Mouse (Mus musculus): ENCODE data around the gene Icam2. TPM values are rescaled to one million over a fixed set of nuclear protein-coding genes. Genes with fewer than 3 reads are reported as not detected.
A peak's percentile ranks its signal among the peaks of the same experiment; 100 is the strongest.

The Icam2 gene
- total and polyA plus RNA-seq, 3 experiments, result 15.3 to 40.1 (median 26.7) TPM

- TF ChIP-seq CHD1 (IDR thresholded peaks at IDR 0.05; ENCODE audit: low read depth, low read length) (peak; percentile 99), MEF2A (IDR thresholded peaks at IDR 0.05; ENCODE audit: borderline replicate concordance, low read depth, low read length) (peak; percentile 83), USF1 (IDR thresholded peaks at IDR 0.05; ENCODE audit: low read depth, low read length) (no peak), RCOR1 (conservative IDR thresholded peaks at IDR 0.05; ENCODE audit: low read depth, low read length) (peak; percentile 81; the same call in 1 of the 2 replicates), SIN3A (IDR thresholded peaks at IDR 0.05; ENCODE audit: low read length) (peak; percentile 84; the same call in 1 of the 2 replicates), ETS1 (conservative IDR thresholded peaks at IDR 0.05; ENCODE audit: low read depth, low read length) (peak; percentile 90), MAX (IDR thresholded peaks at IDR 0.05; ENCODE audit: low read length) (peak; percentile 80), MXI1 (IDR thresholded peaks at IDR 0.05; ENCODE audit: low read depth, low read length) (peak; percentile 95), CHD2 (IDR thresholded peaks at IDR 0.05; ENCODE audit: low read length) (peak; percentile 41; the same call in 1 of the 2 replicates), E2F4 (IDR thresholded peaks at IDR 0.05; ENCODE audit: insufficient replicate concordance, low read depth, low read length) (no peak)
These were observed 28.5 kb upstream of the Icam2 start (continued) for GRCm38 (mm10) chr11:106416331-106416730.

GRCm38 (mm10) chr11:106412641-106413360, 24.9 kb upstream of the Icam2 start:
- dilution Hi-C loops (cut with MboI; ENCODE audit: extremely low pct_ligation_motif_present, extremely low pct_unique_long_range_greater_than_20kb, low sequenced_read_pairs), result no loop called here
- peaks cover 3% of the 10 kb centered on the region; the same call in 1 of the 2 replicates for H3K79me2 ChIP-seq (replicated peaks; ENCODE audit: control insufficient read depth, extremely low read depth, insufficient read depth, poor library complexity, severe bottlenecking)
- no peak overlapping the region for H3K4me3 ChIP-seq (replicated peaks in 1 of 3; ENCODE audit: low read depth in 2 of 3, low read length in 2 of 3, poor library complexity in 1 of 3)
- H3K9ac ChIP-seq (ENCODE audit: insufficient read depth, low read depth), result no peak overlapping the region
- H3K36me3 ChIP-seq (replicated peaks in 1 of 2; ENCODE audit: control insufficient read depth in 1 of 2, insufficient read depth in 1 of 2, low read length in 1 of 2), result peaks cover 72 to 82% of the 10 kb centered on the region in 2 experiments
- H3K9me3 ChIP-seq (replicated peaks; ENCODE audit: low read length), result no peaks in the 10 kb centered on the region
- no peaks in the 10 kb centered on the region for H3K27me3 ChIP-seq (replicated peaks)
- in situ Hi-C loops (cut with MboI; ENCODE audit: low pct_ligation_motif_present, low pct_unique_long_range_greater_than_20kb, low sequenced_read_pairs), result no loop called here
- H3K4me2 ChIP-seq (ENCODE audit: insufficient read depth, low read depth, poor library complexity, severe bottlenecking), result no peak overlapping the region
- H3K27ac ChIP-seq (ENCODE audit: insufficient read depth, low read depth), result no peak overlapping the region
- no peak for TF ChIP-seq ZMIZ1 (IDR thresholded peaks at IDR 0.05; ENCODE audit: low read depth, low read length)
- no peak for TF ChIP-seq MYC (IDR thresholded peaks at IDR 0.05; ENCODE audit: low read depth, low read length)
- no peak for TF ChIP-seq BHLHE40 (IDR thresholded peaks at IDR 0.05; ENCODE audit: low read depth, low read length)
- no peak for TF ChIP-seq MAFK (IDR thresholded peaks at IDR 0.05; ENCODE audit: insufficient replicate concordance, low read length)
- no peak for TF ChIP-seq JUN (IDR thresholded peaks at IDR 0.05; ENCODE audit: insufficient read depth, low read depth, low read length)
- TF ChIP-seq ETS1 (conservative IDR thresholded peaks at IDR 0.05; ENCODE audit: low read depth, low read length), result no peak
- no peak for TF ChIP-seq ELF1 (IDR thresholded peaks at IDR 0.05; ENCODE audit: low read depth, low read length)
- no peak for TF ChIP-seq ZKSCAN1 (IDR thresholded peaks at IDR 0.05; ENCODE audit: borderline replicate concordance, low read depth, low read length)
- TF ChIP-seq SMC3 (IDR thresholded peaks at IDR 0.05; ENCODE audit: low read depth, low read length), result no peak
- no peak for TF ChIP-seq USF1 (IDR thresholded peaks at IDR 0.05; ENCODE audit: low read depth, low read length)
- no peak for TF ChIP-seq EP300 (IDR thresholded peaks at IDR 0.05; ENCODE audit: low read length)
- no peak for TF ChIP-seq ZC3H11A (IDR thresholded peaks at IDR 0.05; ENCODE audit: low read depth, low read length)
- TF ChIP-seq KAT2A (IDR thresholded peaks at IDR 0.05; ENCODE audit: insufficient replicate concordance, low read length), result no peak
- H3K4me1 ChIP-seq (ENCODE audit: control insufficient read depth in 1 of 2, insufficient read depth in 2 of 2), result peaks cover 12 to 28% of the 10 kb centered on the region in 2 experiments
- DNase-seq (ENCODE audit: extremely low read depth), result no peak
